Mouse (Mus musculus) limb, embryonic 14.5 days (tissue): Measurements from ENCODE around the gene Jak1. TPM values are rescaled to one million over a fixed set of nuclear protein-coding genes. Genes with fewer than 3 reads are reported as not detected.

Experiments
- ATAC-seq: fragments of 200-750 bp; cut with Nextera tagmentation; 2 replicates; pipeline ENCODE4 v1.8.0; 2017; ENCODE audit warnings: low read depth, moderate number of reproducible peaks, moderate TSS enrichment; ENCODE audit not compliant: low FRiP score
- DNase-seq: peaks from one replicate; pipeline ENCODE4 v3.0.0-alpha.2; 2015; ENCODE audit warnings: low spot score
- H3K27ac ChIP-seq: fragments of 300-500 bp; sonication (generic); replicated peaks from 2 replicates; pipeline ENCODE4 v1.5.1; 2014; ENCODE audit warnings: low read depth, mild to moderate bottlenecking, low read length, moderate library complexity, mixed read lengths
- H3K27me3 ChIP-seq: fragments of 300-500 bp; sonication (generic); 2 replicates; pipeline ENCODE4 v1.6.1; 2014; ENCODE audit warnings: low read length, mixed read lengths; ENCODE audit not compliant: control insufficient read depth, insufficient read depth
- H3K36me3 ChIP-seq: fragments of 300-500 bp; sonication (generic); 2 replicates; pipeline ENCODE4 v1.6.1; 2014; ENCODE audit warnings: mild to moderate bottlenecking, low read length, moderate library complexity, mixed read lengths; ENCODE audit not compliant: control insufficient read depth, insufficient read depth
- H3K4me1 ChIP-seq: fragments of 300-500 bp; sonication (generic); 2 replicates; pipeline ENCODE4 v1.6.1; 2014; ENCODE audit warnings: antibody characterized with exemption, low read length, mixed read lengths; ENCODE audit not compliant: control insufficient read depth, insufficient read depth
- H3K4me2 ChIP-seq: fragments of 300-500 bp; sonication (generic); replicated peaks from 2 replicates; pipeline ENCODE4 v1.6.1; 2014; ENCODE audit warnings: low read depth, mild to moderate bottlenecking, low read length, moderate library complexity; ENCODE audit not compliant: severe bottlenecking
- H3K4me3 ChIP-seq: fragments of 300-500 bp; sonication (generic); replicated peaks from 2 replicates; pipeline ENCODE4 v1.5.1; 2014; ENCODE audit warnings: low read length
- H3K9ac ChIP-seq: fragments of 300-500 bp; sonication (generic); 2 replicates; pipeline ENCODE4 v1.6.1; 2014; ENCODE audit warnings: mild to moderate bottlenecking, low read depth, low read length, moderate library complexity; ENCODE audit not compliant: severe bottlenecking
- H3K9me3 ChIP-seq: fragments of 300-500 bp; sonication (generic); 2 replicates; pipeline ENCODE4 v1.6.1; 2016; ENCODE audit warnings: low read length; ENCODE audit not compliant: control insufficient read depth
- POLR2A ChIP-seq: fragments of 200-500 bp; IDR thresholded peaks from 2 replicates; pipeline ENCODE4 v1.8.0; 2012; ENCODE audit warnings: inconsistent platforms, mild to moderate bottlenecking, moderate library complexity, borderline replicate concordance; ENCODE audit not compliant: insufficient read depth, insufficient read length; ENCODE audit errors: extremely low read depth
- WGBS: fragments of 180-500 bp; shearing (Covaris S2); extraction: QIAGEN DNeasy Blood & Tissue Kit; methylation state at CpG from one replicate; pipeline ENCODE4 v1.1.7; 2014; 5-methylcytosine and 5-hydroxymethylcytosine counted together
- polyA plus RNA-seq, 2 experiments: library from polyadenylated mRNA; depleted of rRNA in 1 of 2; stranded (reverse) in 1 of 2; unstranded in 1 of 2; fragments of >200 nt; fragmentation: Nextera tagmentation in 1 of 2; extraction: Ambion mirVana in 1 of 2; gene quantifications; 2 replicates each; pipeline versions ENCODE4 v1.2.1 to v1.2.3; 2012 to 2014

Gene Jak1
- polyA plus RNA-seq, 2 experiments: 59.7 to 105 TPM

- Histone ChIP-seq H3K36me3 (peaks cover 29% of the 10 kb centered on the region), H3K27me3 (no peaks in the 10 kb centered on the region), H3K4me3 (no peak overlapping the region), H3K9ac (no peak overlapping the region), H3K9me3 (no peaks in the 10 kb centered on the region), H3K4me2 (no peak overlapping the region), H3K4me1 (no peaks in the 10 kb centered on the region; the same call in 1 of the 2 replicates), H3K27ac (no peak overlapping the region)
- ATAC-seq (no peak), DNase-seq (no peak)
- no peak for TF ChIP-seq POLR2A
- 92% methylated on average over 11 of the region's 11 CpGs for WGBS
Measured at GRCm38 (mm10) chr4:101146891-101147655, 118.0 kb downstream of the Jak1 start.

- WGBS: 27% methylated on average over 9 of the region's 9 CpGs
Measured at GRCm38 (mm10) chr4:101146047-101146745, 118.9 kb downstream of the Jak1 start.

GRCm38 (mm10) chr4:101144790-101145189, 120.3 kb downstream of the Jak1 start:
- Histone ChIP-seq H3K36me3 (peaks cover 23% of the 10 kb centered on the region), H3K4me3 (no peak overlapping the region), H3K4me2 (no peak overlapping the region), H3K27me3 (no peaks in the 10 kb centered on the region), H3K4me1 (no peaks in the 10 kb centered on the region; the same call in 1 of the 2 replicates), H3K9me3 (no peaks in the 10 kb centered on the region), H3K9ac (no peak overlapping the region), H3K27ac (no peak overlapping the region)
- DNase-seq (no peak), ATAC-seq (no peak)
- WGBS: 91% methylated on average over 7 of the region's 7 CpGs
- no peak for TF ChIP-seq POLR2A

More at GRCm38 (mm10) chr4:101146047-101146745, 118.9 kb downstream of the Jak1 start:
- Histone ChIP-seq H3K9me3 (no peaks in the 10 kb centered on the region), H3K27me3 (no peaks in the 10 kb centered on the region), H3K4me1 (no peaks in the 10 kb centered on the region; the same call in 1 of the 2 replicates), H3K4me2 (no peak overlapping the region), H3K27ac (no peak overlapping the region), H3K9ac (no peak overlapping the region), H3K36me3 (peaks cover 28% of the 10 kb centered on the region), H3K4me3 (no peak overlapping the region)
- peak; percentile 60 for ATAC-seq
- DNase-seq: peak; percentile 93
- TF ChIP-seq POLR2A: no peak

GRCm38 (mm10) chr4:101144361-101144760, 120.7 kb downstream of the Jak1 start:
- ATAC-seq (no peak), DNase-seq (no peak)
- Histone ChIP-seq H3K4me2 (no peak overlapping the region), H3K4me1 (no peaks in the 10 kb centered on the region; the same call in 1 of the 2 replicates), H3K27me3 (no peaks in the 10 kb centered on the region), H3K9me3 (no peaks in the 10 kb centered on the region), H3K9ac (no peak overlapping the region), H3K36me3 (peaks cover 22% of the 10 kb centered on the region), H3K4me3 (no peak overlapping the region), H3K27ac (no peak overlapping the region)
- 66% methylated on average over 4 of the region's 4 CpGs for WGBS
- no peak for TF ChIP-seq POLR2A

- no peak for TF ChIP-seq POLR2A
- H3K4me2 ChIP-seq: no peak overlapping the region
- no peak for ATAC-seq
- H3K27ac ChIP-seq: no peak overlapping the region
- H3K4me3 ChIP-seq: no peak overlapping the region
- H3K27me3 ChIP-seq: no peaks in the 10 kb centered on the region
- H3K9ac ChIP-seq: no peak overlapping the region
- WGBS: 80% methylated on average over 4 of the region's 4 CpGs
- no peaks in the 10 kb centered on the region for H3K9me3 ChIP-seq
- no peaks in the 10 kb centered on the region; the same call in 1 of the 2 replicates for H3K4me1 ChIP-seq
- peaks cover 17% of the 10 kb centered on the region for H3K36me3 ChIP-seq
- no peak for DNase-seq
Measured at GRCm38 (mm10) chr4:101143901-101144300, 121.2 kb downstream of the Jak1 start.
